Mouse (Mus musculus): ENCODE measurements around the gene Dnal1.

GRCm38 (mm10) chr12:84173309-84173915 lies 59.2 kb downstream of the Dnal1 start:
- no peak for TF ChIP-seq CTCF (IDR thresholded peaks at IDR 0.05; ENCODE audit: control insufficient read depth, insufficient read depth, insufficient replicate concordance, low read depth, low read length)
- no peak for TF ChIP-seq POLR2A (IDR thresholded peaks at IDR 0.05; ENCODE audit: control insufficient read depth, low read depth, low read length)
